Mouse (Mus musculus): ENCODE data around the gene Agpat4. TPM values are rescaled to one million over a fixed set of nuclear protein-coding genes. Genes with fewer than 3 reads are reported as not detected.

Agpat4 gene
- polyA plus RNA-seq, 1 experiment: 18.8 TPM

DNA sequence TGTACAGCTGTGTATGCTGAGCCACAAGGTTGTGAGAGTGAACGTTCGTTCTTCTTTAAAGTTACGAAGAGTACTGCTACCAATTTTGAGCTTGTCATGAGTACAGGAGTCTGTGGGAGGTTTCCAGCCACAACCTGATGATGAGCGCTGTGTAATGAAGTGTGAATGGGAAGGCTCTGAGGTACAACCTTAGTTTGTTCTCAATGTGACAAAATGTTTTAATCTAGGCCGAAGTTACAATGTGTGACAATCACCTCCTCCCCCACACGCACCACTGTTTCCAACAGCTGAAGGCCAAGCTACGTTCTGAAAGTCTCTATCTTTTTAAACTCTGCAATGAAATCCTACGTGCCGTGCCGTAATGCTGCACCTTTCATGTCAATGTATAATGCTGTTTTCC is 16.2 kb upstream of the Agpat4 start:
- Histone ChIP-seq H3K4me1 (ENCODE audit: control insufficient read depth, insufficient read depth, low read length) (no peaks in the 10 kb centered on the region), H3K27ac (ENCODE audit: insufficient read depth, low read depth, low read length) (no peak overlapping the region), H3K4me3 (ENCODE audit: insufficient read depth, low read length) (no peak overlapping the region)
- TF ChIP-seq POLR2A (IDR thresholded peaks at IDR 0.05; ENCODE audit: borderline replicate concordance, low read depth, low read length): no peak
- TF ChIP-seq CTCF (IDR thresholded peaks at IDR 0.05; ENCODE audit: low read depth, low read length): no peak

DNA sequence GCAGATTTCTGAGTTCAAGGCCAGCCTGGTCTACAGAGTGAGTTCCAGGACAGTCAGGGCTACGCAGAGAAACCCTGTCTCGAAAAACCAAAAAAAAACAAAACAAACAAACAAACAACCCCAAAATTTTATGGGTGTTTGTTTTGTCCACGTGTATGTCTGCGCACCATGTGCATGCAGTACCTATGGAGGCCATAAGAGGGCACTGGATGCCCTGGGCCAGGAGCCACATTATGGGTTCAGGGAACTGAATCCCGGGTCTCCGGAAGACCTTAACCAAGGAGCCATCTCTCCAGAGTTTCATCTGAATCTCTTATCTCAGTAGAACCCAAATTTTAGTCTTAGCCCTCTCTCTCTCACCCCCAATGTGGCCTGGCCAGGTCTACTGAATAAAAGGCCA is 14.7 kb upstream of the Agpat4 start:
- no peak overlapping the region for H3K4me3 ChIP-seq (ENCODE audit: insufficient read depth, low read length)
- no peak for TF ChIP-seq POLR2A (IDR thresholded peaks at IDR 0.05; ENCODE audit: borderline replicate concordance, low read depth, low read length)
- peak; percentile 55 for TF ChIP-seq CTCF (IDR thresholded peaks at IDR 0.05; ENCODE audit: low read depth, low read length)
- H3K27ac ChIP-seq (ENCODE audit: insufficient read depth, low read depth, low read length): no peak overlapping the region
- H3K4me1 ChIP-seq (ENCODE audit: control insufficient read depth, insufficient read depth, low read length): no peaks in the 10 kb centered on the region

DNA sequence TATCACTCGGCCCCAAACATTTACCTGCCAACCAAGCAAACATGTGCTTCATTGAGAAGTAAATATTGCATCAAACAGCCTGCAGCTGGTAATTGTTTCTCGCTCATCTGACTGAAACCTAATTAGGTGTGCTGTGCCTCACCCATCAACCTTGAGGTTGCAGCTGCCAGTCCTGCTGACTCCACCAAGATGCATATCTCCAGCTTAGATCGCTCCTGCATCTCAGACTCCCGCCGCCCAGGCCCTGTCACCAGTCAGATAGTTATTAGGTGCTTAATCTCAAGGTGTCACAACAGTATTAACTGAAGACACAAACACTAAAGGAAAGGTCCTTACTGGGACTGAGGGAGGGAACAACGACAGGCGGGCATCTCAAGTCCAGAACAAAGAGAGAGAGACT is 14.3 kb upstream of the Agpat4 start:
- no peaks in the 10 kb centered on the region for H3K4me1 ChIP-seq (ENCODE audit: control insufficient read depth, insufficient read depth, low read length)
- TF ChIP-seq CTCF (IDR thresholded peaks at IDR 0.05; ENCODE audit: low read depth, low read length) (no peak), POLR2A (IDR thresholded peaks at IDR 0.05; ENCODE audit: borderline replicate concordance, low read depth, low read length) (no peak)
- H3K4me3 ChIP-seq (ENCODE audit: insufficient read depth, low read length): no peak overlapping the region
- no peak overlapping the region for H3K27ac ChIP-seq (ENCODE audit: insufficient read depth, low read depth, low read length)

DNA sequence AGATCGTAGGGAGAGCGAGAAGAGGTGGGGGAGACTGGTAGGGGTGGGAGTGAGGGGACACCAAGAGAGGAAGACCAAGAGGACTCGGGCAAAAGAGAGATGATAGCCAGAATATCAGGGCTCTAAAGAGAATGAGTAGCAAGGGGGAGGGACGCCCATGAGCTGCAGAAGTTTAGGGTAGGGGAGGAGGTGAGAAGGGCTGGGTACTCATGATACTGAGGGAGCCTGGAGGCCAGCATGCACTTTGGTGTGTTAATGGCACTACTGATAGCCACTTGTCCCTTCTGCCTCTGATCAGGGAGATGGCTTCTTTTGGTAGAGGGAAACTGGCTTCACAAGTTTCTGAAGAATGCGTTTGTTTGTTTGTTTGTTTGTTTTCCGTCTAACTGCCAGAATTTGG is 13.8 kb upstream of the Agpat4 start:
- TF ChIP-seq POLR2A (IDR thresholded peaks at IDR 0.05; ENCODE audit: borderline replicate concordance, low read depth, low read length) (no peak), CTCF (IDR thresholded peaks at IDR 0.05; ENCODE audit: low read depth, low read length) (no peak)
- Histone ChIP-seq H3K4me3 (ENCODE audit: insufficient read depth, low read length) (no peak overlapping the region), H3K4me1 (ENCODE audit: control insufficient read depth, insufficient read depth, low read length) (no peaks in the 10 kb centered on the region), H3K27ac (ENCODE audit: insufficient read depth, low read depth, low read length) (no peak overlapping the region)

DNA sequence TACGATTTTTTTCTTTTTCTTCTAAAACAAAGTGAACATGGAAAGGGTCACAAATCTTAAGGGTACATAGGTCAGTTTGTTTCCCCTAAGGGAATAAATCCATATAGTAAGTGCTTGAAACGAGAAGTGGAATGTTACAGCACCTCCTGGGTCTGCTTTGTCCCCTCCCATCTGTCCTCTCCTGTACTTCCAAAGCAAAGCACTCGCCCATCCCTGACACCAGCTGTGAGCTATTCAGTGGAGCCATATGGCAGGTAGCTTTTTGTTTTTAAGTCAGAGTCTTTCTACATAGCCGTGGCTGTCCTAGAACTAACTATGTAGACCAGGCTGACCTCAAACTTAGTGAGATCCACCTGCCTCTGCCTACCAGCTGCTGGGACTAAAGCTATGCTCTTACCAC is 12.2 kb upstream of the Agpat4 start:
- H3K4me1 ChIP-seq (ENCODE audit: control insufficient read depth, insufficient read depth, low read length): no peaks in the 10 kb centered on the region
- H3K27ac ChIP-seq (ENCODE audit: insufficient read depth, low read depth, low read length): no peak overlapping the region
- TF ChIP-seq CTCF (IDR thresholded peaks at IDR 0.05; ENCODE audit: low read depth, low read length) (no peak), POLR2A (IDR thresholded peaks at IDR 0.05; ENCODE audit: borderline replicate concordance, low read depth, low read length) (no peak)
- no peak overlapping the region for H3K4me3 ChIP-seq (ENCODE audit: insufficient read depth, low read length)

DNA sequence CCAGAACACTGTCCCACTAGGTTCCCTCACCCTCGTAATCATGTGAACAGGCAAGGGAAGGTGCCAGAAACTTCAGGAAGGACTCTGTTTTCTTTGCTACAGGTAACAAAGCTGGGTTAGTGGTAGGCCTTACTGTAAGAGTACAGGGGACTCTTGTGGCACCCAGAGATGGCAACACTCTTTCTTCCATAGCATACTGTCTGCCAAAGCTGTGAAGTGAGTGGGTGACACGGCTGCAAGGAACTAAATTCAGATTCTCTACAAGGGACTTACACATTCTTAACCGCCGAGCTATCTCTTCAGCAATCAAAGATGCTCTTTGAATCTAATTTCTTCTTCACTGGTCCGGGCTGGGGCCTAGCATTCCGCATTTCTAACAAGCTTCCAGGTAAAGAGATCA is 4.9 kb upstream of the Agpat4 start:
- Histone ChIP-seq H3K4me1 (ENCODE audit: control insufficient read depth, insufficient read depth, low read length) (no peaks in the 10 kb centered on the region), H3K27ac (ENCODE audit: insufficient read depth, low read depth, low read length) (no peak overlapping the region), H3K4me3 (ENCODE audit: insufficient read depth, low read length) (no peak overlapping the region)
- TF ChIP-seq CTCF (IDR thresholded peaks at IDR 0.05; ENCODE audit: low read depth, low read length) (no peak), POLR2A (IDR thresholded peaks at IDR 0.05; ENCODE audit: borderline replicate concordance, low read depth, low read length) (no peak)

DNA sequence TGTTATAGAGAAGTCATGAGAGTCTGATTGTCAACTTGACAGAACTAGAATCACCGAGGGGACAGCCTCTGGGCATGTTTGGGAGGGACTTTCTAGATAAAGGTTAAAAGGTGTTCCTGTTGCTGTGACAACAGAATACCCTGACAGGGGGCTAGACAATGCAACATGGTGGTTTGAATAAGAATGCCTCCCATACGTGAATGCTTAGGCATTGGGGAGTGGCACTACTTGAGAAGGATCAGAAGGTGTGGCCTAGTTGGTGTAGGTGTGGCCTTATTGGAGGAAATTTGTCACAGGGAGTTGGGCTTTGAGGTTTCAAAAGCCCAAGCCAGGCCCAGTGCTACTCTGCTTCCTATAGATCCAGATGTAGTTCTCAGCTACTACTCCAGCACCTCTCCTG is 3.4 kb upstream of the Agpat4 start:
- Histone ChIP-seq H3K4me3 (ENCODE audit: insufficient read depth, low read length) (no peak overlapping the region), H3K27ac (ENCODE audit: insufficient read depth, low read depth, low read length) (no peak overlapping the region), H3K4me1 (ENCODE audit: control insufficient read depth, insufficient read depth, low read length) (no peaks in the 10 kb centered on the region; the same call in 1 of the 2 replicates)
- TF ChIP-seq CTCF (IDR thresholded peaks at IDR 0.05; ENCODE audit: low read depth, low read length) (no peak), POLR2A (IDR thresholded peaks at IDR 0.05; ENCODE audit: borderline replicate concordance, low read depth, low read length) (no peak)

DNA sequence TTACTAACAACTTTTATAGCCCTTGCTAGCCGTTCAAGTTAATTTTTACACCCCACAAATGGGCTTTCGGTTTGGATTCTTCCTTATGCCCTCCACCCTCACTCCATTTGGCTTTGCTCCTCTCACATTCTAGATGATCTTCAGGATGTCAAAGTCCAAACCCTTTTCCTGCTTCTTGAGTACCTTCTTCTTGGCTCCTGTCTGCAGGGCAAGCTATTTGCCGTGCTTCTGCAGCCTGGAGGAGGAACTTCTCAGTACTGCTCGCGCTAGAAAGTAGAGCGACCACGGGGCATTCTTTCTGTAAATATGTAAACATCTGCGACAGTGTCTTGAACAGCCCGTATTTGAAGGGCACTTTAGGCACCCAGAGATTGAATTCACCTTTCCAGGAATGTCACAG is 373 bp upstream of the Agpat4 start:
- Histone ChIP-seq H3K4me1 (ENCODE audit: control insufficient read depth, insufficient read depth, low read length) (peaks cover 10% of the 10 kb centered on the region), H3K4me3 (ENCODE audit: insufficient read depth, low read length) (peak overlapping the region; percentile 71), H3K27ac (ENCODE audit: insufficient read depth, low read depth, low read length) (no peak overlapping the region)
- TF ChIP-seq POLR2A (IDR thresholded peaks at IDR 0.05; ENCODE audit: borderline replicate concordance, low read depth, low read length) (no peak), CTCF (IDR thresholded peaks at IDR 0.05; ENCODE audit: low read depth, low read length) (no peak)

DNA sequence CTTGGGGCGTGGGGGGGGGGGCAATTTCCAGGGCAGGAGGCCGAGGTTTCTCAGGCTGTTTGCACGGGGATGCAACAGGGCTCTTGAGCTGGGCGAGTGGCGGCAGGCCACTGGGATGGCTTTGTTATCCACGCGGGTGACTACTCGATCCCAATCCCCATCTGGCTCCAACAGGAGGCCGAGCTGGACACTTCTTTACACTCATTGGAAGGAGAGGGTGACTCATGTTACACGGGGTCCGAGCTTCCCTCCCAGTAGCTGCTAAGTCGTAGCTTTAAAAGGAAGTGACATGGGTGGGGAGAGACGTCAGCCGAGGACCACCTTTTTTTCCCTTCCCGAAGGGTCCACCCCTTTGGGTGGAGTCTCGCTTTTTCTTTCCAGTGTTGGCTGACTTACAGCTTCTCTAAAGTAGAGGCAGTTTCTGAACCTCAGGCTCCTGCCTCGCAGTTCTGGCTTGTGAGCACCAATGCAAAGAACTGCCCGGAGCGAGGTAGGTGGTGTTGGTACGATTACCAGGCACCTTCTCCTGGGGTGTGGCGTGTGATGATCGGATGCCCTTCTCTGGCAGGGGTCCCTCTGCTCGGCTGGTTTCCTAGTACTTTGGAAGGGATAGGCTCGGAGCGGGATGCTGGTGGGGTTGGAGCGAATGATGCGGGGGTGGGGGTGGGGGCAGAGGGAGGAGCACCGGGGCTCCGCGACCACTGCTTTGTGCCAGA is 580 bp downstream of the Agpat4 start:
- H3K27ac ChIP-seq (ENCODE audit: insufficient read depth, low read depth, low read length): peak overlapping the region; percentile 31
- H3K4me1 ChIP-seq (ENCODE audit: control insufficient read depth, insufficient read depth, low read length): peaks cover 10% of the 10 kb centered on the region
- TF ChIP-seq POLR2A (IDR thresholded peaks at IDR 0.05; ENCODE audit: borderline replicate concordance, low read depth, low read length) (no peak), CTCF (IDR thresholded peaks at IDR 0.05; ENCODE audit: low read depth, low read length) (no peak)
- H3K4me3 ChIP-seq (ENCODE audit: insufficient read depth, low read length): peak overlapping the region; percentile 71

DNA sequence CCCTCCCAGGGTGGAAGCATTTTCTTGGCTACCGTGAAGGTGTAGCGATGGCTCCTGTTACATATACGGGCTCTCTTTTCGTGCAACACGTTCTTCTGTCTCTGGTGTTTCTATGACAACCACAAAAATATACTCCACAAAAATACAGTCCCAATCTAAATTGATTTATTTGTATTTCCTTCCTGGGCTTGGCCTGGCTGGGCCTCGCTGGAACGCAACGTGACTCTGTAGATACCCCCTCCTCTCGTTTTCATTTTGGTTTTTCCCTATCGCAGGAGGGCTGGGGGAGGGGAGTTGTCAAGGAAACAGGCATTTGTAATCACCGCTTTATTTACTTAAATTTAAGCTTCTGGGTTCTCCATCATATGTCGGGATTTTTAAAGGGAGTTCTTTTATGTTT is 1.2 kb downstream of the Agpat4 start:
- TF ChIP-seq POLR2A (IDR thresholded peaks at IDR 0.05; ENCODE audit: borderline replicate concordance, low read depth, low read length): no peak
- no peak for TF ChIP-seq CTCF (IDR thresholded peaks at IDR 0.05; ENCODE audit: low read depth, low read length)
- Histone ChIP-seq H3K4me1 (ENCODE audit: control insufficient read depth, insufficient read depth, low read length) (peaks cover 10% of the 10 kb centered on the region), H3K4me3 (ENCODE audit: insufficient read depth, low read length) (peak overlapping the region; percentile 71), H3K27ac (ENCODE audit: insufficient read depth, low read depth, low read length) (no peak overlapping the region)
